Mouse (Mus musculus) lung, embryonic 15.5 days (tissue): ENCODE measurements at regions not wholly inside any gene's neighbourhood (a gene's known extent, or its start where the extent isn't known, plus 50 kb on each side); places are given as distances from the start of the nearest gene placed in this dataset.

Experiments used
- ATAC-seq: fragments of 200-750 bp; cut with Nextera tagmentation; 2 replicates; pipeline ENCODE4 v1.8.0; 2017; ENCODE audit warnings: moderate number of reproducible peaks, borderline replicate concordance; ENCODE audit not compliant: low FRiP score, low TSS enrichment; ENCODE audit errors: extremely low read depth
- H3K27ac ChIP-seq: fragments of 300-500 bp; sonication (generic); 2 replicates; pipeline ENCODE4 v1.5.1; 2015; ENCODE audit warnings: moderate library complexity, mild to moderate bottlenecking, inconsistent platforms
- H3K27me3 ChIP-seq: fragments of 300-500 bp; sonication (generic); 2 replicates; pipeline ENCODE4 v1.6.1; 2015; ENCODE audit warnings: inconsistent platforms
- H3K36me3 ChIP-seq: fragments of 300-500 bp; sonication (generic); 2 replicates; pipeline ENCODE4 v1.6.1; 2015; ENCODE audit warnings: inconsistent platforms
- H3K4me1 ChIP-seq: fragments of 300-500 bp; sonication (generic); 2 replicates; pipeline ENCODE4 v1.6.1; 2015; ENCODE audit warnings: inconsistent platforms
- H3K4me2 ChIP-seq: fragments of 300-500 bp; sonication (generic); 2 replicates; pipeline ENCODE4 v1.6.1; 2015; ENCODE audit warnings: inconsistent platforms, mild to moderate bottlenecking, moderate library complexity
- H3K4me3 ChIP-seq: fragments of 300-500 bp; sonication (generic); 2 replicates; pipeline ENCODE4 v1.5.1; 2015; ENCODE audit warnings: mild to moderate bottlenecking, inconsistent platforms
- H3K9ac ChIP-seq: fragments of 300-500 bp; sonication (generic); 2 replicates; pipeline ENCODE4 v1.6.1; 2015; ENCODE audit warnings: inconsistent platforms
- H3K9me3 ChIP-seq: fragments of 300-500 bp; sonication (generic); 2 replicates; pipeline ENCODE4 v1.6.1; 2016; ENCODE audit warnings: inconsistent platforms
- WGBS: fragments of 180-500 bp; shearing (Covaris S2); methylation state at CpG from one replicate; pipeline ENCODE4 v1.1.7; 2015; 5-methylcytosine and 5-hydroxymethylcytosine counted together

DNA sequence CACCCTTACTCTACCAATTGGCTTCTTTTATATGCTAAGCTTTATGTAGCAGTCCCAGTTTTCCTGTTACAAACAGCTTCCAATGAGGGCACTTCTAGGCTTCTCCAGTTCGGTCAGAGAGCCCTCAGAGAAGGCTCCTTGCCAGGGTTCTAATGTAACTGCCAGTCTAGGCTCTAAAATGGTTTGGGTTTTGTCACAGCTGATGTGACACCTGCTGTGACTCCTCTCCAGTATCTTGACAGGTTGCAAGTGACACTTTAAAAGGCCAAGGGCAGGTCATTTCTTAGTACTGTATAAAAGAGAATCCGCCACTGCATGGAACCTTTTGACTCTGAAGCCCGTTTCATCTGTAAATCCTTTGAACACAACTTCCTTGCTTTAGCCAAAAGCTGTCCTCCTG, 54.0 kb upstream of the Nedd9 start:
- Histone ChIP-seq H3K27ac (no peak overlapping the region), H3K9me3 (no peaks in the 10 kb centered on the region), H3K27me3 (no peaks in the 10 kb centered on the region), H3K4me2 (no peak overlapping the region), H3K4me3 (no peak overlapping the region), H3K36me3 (no peaks in the 10 kb centered on the region), H3K9ac (no peak overlapping the region), H3K4me1 (peaks cover 9% of the 10 kb centered on the region)
- 45% methylated on average over 3 of the region's 3 CpGs for WGBS
- ATAC-seq: no peak

DNA sequence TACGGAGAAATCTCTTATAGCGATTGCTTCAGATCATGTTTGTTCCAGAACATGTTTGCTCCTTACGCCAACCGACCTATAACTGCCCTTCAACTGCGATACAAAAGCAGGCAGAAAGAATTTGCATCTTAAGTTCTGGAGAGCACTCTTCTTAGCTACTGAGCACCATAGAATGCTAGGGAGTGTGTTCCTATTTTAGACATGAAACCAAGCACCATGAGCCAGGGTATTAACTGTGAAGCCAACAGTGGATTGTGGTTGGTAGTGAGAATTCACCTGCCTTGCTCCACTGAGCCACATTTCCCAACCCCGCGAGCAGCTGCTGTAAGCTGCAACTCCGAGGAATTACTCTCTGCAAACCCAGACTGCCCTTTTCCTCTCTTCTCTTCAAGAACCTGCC, 58.9 kb upstream of the Nedd9 start:
- no peak for ATAC-seq
- WGBS: 63% methylated on average over 8 of the region's 8 CpGs
- peak overlapping the region; percentile 69 for H3K27ac ChIP-seq
- H3K27me3 ChIP-seq: no peaks in the 10 kb centered on the region
- no peaks in the 10 kb centered on the region for H3K36me3 ChIP-seq
- H3K9ac ChIP-seq: no peak overlapping the region
- peaks cover 30% of the 10 kb centered on the region for H3K4me1 ChIP-seq
- no peaks in the 10 kb centered on the region for H3K9me3 ChIP-seq
- H3K4me2 ChIP-seq: no peak overlapping the region
- H3K4me3 ChIP-seq: no peak overlapping the region

DNA sequence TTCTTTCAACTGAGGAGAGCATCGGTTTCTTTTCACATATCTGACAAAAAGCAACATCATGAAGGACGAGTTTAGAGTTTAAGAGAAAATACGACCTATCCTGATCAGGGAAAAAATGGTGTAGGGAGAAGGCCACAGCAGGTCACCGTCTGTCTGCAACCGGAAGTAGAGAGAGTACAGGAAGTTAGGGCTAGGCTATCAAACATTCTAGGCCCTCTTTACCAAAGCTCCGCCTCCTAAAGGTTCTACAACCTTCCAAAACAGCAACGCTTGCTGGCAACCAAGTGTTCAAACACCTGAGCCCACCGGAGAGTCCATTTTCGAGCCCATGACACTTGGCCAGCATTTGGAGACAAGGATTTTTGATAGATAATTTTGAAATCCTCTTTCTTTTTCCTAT, 59.2 kb upstream of the Tmem170b start:
- Histone ChIP-seq H3K9ac (no peak overlapping the region), H3K27me3 (no peaks in the 10 kb centered on the region), H3K4me3 (no peak overlapping the region), H3K9me3 (no peaks in the 10 kb centered on the region), H3K36me3 (no peaks in the 10 kb centered on the region), H3K27ac (peak overlapping the region; percentile 69), H3K4me2 (no peak overlapping the region), H3K4me1 (peaks cover 31% of the 10 kb centered on the region)
- no peak for ATAC-seq
- WGBS: 75% methylated on average over 9 of the region's 9 CpGs

DNA sequence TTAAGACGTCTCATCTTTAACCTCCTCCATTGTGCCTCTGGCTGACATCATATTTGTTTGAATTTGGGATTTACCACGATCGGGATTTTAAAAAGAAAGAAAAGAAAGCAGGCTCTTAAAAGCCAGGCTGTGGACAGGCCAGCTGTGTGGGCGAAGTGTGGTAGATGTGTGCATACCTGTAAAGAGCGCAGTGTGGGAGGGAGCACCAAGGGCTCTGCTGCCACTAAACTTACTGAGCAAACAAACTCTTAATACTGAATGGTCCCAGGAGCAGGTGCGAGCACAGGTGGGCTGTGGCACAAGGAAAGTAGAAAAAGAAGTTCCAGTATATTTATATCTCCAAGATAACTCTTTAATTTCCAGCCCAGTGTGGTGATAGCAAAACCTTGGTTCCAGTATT, 56.4 kb upstream of the Tmem170b start:
- 0 out of 2 replicates have a peak, but pooled peaks have one; percentile 72 for ATAC-seq
- 0 out of 2 replicates have a peak overlapping the region, but pooled peaks have one; percentile 2 for H3K4me2 ChIP-seq
- 62% methylated on average over 6 of the region's 6 CpGs for WGBS
- no peak overlapping the region for H3K9ac ChIP-seq
- H3K36me3 ChIP-seq: no peaks in the 10 kb centered on the region
- H3K4me3 ChIP-seq: no peak overlapping the region
- no peaks in the 10 kb centered on the region for H3K27me3 ChIP-seq
- peaks cover 41% of the 10 kb centered on the region for H3K4me1 ChIP-seq
- peak overlapping the region; percentile 80 for H3K27ac ChIP-seq
- no peaks in the 10 kb centered on the region for H3K9me3 ChIP-seq

DNA sequence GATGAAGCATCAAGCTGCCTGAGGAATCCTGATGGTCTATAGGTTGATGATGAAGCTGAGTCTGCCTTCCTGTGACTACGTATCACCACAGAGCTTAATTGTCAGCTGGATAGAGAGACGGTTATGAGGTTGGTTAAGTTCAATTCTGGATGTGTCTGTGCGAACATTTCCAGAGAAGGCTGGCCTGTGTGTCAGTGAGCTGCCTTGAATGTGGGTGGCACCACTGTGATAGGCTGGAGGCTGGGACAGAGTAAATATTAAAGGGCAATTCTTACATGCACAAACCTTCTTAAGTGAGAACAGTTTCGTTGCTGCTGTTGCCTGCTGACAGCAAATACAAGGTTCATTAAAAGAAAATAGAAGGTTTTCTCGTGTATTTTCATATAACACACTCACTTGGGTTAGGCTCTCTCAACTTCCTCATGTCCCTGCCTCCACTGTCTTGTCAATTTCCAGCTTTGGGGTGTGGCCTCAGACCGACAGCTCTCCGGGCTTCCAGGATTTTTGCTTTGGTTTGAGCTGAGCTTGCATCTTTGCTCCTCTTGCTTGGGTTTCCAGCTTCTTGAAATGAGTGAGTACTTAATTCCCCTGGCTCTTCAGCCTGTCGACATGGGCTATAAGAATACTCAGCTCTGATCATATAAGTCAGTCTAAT, 55.3 kb upstream of the Tmem170b start:
- Histone ChIP-seq H3K4me2 (no peak overlapping the region), H3K27me3 (no peaks in the 10 kb centered on the region), H3K4me1 (peaks cover 44% of the 10 kb centered on the region), H3K27ac (peak overlapping the region; percentile 80), H3K4me3 (no peak overlapping the region), H3K9ac (no peak overlapping the region), H3K36me3 (no peaks in the 10 kb centered on the region), H3K9me3 (no peaks in the 10 kb centered on the region)
- no peak for ATAC-seq
- 32% methylated on average over 8 of the region's 8 CpGs for WGBS

DNA sequence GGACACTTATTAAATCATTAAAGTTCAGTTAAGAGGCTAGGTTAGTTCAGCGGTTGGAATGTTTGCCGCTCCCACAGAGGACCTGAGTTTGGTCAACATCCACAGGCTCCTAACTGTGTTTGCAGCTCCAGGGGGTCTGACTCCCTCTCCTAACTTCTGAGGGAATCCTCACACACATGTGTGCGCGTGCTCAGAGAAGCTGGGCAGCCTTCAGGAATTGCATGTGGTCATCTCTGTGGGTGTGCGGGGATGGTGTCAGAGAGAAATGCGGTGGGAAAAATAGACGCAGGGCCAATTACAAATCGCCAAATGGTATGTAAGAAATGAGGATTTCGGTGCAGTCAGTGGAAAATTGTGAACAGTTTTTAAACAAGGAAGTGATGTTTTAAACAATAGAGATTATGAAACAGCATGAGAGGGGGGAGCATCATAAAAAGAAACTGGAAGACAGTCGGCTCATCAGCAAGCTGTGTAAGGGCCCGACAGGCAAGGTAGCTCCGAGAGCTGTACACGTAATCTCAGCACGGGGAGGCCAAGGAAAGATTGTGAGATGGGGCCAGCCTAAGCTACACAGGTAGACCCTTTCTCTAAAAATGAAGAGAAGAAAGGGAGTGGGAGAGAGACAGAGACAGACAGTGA, 53.9 kb upstream of the Tmem170b start:
- Histone ChIP-seq H3K27ac (peak overlapping the region; percentile 80), H3K36me3 (no peaks in the 10 kb centered on the region), H3K9ac (no peak overlapping the region), H3K4me1 (peaks cover 38% of the 10 kb centered on the region), H3K27me3 (no peaks in the 10 kb centered on the region), H3K4me2 (peak overlapping the region; percentile 28), H3K4me3 (no peak overlapping the region), H3K9me3 (no peaks in the 10 kb centered on the region)
- peak; percentile 73 for ATAC-seq
- WGBS: 27% methylated on average over 14 of the region's 14 CpGs

DNA sequence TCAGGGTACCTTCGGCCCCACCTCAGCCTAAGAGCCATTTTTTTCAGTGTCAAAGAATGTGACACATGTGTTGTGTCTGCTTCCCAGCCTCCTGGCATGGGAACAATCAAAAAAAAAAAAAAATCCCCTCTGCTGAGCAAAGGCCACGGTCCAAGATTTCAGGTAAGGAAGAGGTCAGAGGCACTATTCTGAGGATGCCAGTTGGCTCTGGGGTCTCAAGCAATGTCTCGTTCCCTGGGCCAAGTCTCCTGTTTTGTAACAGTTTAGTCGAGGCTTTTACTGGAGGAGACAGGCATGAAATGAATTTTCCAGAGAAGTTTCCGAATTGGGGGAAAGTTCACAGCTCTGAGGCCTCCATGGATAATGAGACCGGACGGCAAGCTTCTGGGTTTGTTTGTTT, 51.3 kb upstream of the Tmem170b start:
- H3K4me2 ChIP-seq: no peak overlapping the region
- no peak overlapping the region for H3K4me3 ChIP-seq
- no peaks in the 10 kb centered on the region for H3K9me3 ChIP-seq
- H3K27me3 ChIP-seq: no peaks in the 10 kb centered on the region
- ATAC-seq: no peak
- H3K9ac ChIP-seq: no peak overlapping the region
- H3K27ac ChIP-seq: no peak overlapping the region
- no peaks in the 10 kb centered on the region for H3K36me3 ChIP-seq
- WGBS: 74% methylated on average over 7 of the region's 7 CpGs
- peaks cover 52% of the 10 kb centered on the region for H3K4me1 ChIP-seq
